Mouse (Mus musculus): ENCODE measurements around the gene Oscp1. TPM values are rescaled to one million over a fixed set of nuclear protein-coding genes. Genes with fewer than 3 reads are reported as not detected.

Oscp1 gene
- not detected for polyA plus RNA-seq (2017; shearing (Covaris generic))

DNA sequence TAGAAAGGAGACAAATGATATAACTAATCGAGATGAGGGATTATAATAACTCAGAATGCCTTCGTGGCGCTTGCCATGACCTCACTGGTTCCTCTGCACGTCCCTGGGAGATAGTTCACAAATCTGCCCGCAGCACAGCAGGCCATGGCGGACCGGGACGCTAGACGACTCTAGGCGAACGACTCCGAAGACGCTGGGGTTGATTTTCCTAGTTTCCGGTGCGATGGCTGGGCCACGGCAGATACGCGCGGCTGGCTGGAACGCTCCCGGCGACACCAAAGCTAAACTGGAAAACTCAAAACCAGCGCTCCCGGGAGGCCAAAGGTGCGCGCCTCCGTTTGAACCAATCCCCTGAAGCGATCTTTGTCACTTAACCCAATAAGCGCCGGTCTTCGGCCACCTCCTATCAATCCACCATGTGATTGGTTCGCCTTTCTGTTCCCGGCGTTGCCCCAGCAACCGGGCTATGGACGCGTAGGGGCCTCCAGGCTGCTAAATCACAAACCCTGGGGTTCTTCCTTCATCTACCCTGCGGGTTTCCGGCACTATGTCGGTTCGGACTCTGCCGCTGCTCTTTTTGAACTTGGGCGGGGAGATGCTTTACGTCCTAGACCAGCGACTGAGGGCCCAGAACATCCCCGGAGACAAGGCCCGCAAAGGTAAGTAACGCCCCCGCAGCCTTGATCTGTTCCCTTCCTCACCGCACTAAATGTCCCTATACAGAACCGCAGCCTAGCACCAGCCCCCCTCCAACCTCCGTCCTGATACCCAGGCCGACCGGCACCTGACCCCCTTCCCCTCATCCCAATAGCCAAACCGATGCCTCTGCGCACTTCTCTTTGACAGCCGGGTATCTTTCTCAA lies at the start of gene Oscp1:
Gene Oscp1, plus strand, starts transcription at position 432 of the 863 bp plus-strand sequence.

DNA sequence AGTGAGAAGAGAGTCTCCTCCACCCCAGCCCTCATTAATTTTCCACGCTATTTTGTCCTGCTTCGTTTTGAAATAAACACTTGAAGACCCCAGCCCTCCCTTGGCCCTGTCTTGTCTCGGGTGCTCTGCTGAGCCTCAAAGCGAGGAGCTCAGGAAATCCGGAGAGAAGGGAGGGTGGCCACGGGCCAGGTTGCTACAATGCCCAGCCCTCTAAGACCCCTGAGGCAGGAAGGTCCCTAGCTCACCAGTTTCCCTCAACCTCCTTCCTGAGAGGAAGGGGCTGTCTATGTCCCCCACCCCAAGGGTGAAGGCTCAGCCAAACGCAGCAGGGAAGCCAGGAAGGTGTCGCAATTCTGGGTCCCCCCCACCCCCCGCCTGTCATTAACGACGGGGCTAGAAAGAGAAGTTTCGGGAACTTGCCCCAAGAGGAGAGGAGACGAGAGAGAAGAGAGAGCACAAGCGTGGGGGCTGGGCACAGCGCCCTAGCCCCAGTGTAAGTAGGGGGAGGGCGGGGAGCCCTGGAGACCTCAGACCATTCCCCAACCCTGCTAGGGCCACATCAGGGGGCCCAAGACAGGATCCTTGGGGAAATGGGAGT lies 34.0 kb upstream of the Oscp1 start, which contains the start of gene Csf3r:
Gene Csf3r, plus strand, starts transcription at position 248 of the 598 bp plus-strand sequence.

DNA sequence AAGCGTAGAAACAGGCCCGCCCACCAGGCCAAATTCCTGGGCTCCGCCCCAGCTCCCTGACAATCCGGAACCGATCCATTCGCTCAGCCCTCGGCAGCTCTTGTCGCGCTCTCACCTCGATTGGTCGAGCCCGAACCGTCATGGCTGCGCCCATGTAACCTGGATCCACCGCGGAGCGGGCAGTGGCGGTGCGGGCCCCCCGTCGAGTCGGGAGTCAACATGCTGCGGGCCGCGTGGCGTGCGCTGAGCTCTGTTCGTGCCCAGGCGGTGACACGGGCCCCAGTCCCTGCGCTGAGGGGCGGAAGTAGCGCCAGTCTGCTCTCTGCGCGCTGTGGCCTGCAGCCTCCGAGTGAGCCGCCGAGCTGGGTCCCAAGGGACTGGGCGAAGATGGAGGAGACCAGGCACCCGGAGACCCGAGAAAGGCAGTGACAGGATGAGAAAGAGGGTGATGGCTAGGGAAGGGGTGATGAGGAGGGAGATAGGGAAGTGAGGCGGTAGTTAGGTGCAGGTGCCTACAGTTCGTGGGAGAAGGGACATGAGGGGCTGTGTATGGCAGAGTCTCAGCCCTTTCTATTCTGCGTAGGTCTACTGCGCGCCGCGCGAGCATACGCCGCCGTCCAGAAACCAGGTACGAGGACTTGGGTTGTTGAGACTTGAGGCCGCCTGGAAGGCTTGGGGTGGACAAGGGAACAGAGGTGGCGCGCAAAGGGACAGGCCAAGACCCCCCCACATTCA lies 11.3 kb upstream of the Oscp1 start, which contains the start of gene Mrps15:
Gene Mrps15, plus strand, starts transcription at position 75 of the 735 bp plus-strand sequence.

DNA sequence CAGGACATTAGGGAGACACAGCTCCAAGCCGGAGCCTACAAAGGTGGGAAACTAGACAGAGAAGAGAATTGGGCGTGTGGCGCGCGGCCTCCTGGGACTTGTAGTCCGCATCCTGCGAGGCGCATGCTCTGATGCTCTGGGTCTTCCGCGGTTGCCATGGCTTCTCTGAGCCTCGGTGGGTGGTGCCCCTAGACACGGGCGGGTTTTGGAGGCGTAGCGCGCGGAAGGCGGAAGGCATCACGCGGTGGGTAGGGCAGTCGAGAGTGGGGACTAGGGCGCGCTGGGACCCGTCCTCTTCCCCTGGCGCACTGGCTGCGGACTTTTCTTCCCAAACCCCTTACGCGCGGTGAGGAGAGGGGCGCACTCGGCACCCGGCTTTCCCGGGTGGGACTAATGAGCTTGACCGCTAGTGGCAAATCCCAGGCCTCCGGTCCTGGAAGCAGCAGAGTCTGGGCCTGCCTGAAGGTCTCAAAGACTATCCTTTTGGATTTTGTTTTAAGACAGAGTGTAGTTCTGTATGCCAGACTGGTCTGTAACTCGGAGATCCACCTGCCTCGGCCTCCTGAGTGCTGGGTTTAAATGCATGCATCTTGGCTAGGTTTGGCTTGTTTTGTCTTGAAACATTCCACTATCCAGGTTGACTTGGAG lies 38.2 kb downstream of the Oscp1 start, which contains the start of gene Lsm10:
Gene Lsm10, plus strand, starts transcription at position 160 of the 648 bp plus-strand sequence.

DNA sequence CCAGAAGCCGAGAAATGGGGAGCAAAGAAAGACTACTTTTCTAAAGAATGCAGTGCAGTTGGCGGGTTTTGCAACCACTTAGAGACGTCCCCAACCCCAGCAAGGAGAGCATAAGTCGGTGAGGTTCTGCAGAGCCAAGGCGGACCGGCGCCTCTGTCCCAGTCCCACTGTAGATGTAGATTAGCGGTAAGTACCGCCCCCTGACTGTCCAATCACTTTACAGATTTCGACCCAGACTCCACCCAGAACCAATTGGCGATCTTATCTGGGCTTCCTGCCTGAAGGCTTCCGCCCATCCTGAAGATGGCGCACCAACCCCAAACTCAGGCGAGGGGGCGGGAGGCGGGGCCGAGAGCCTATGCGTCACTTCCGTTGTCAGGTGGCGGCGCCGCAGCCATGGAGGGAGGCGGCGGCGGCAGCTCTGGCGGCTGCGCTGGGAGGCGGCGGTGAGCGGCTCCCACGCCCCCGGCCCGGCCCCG lies 45.3 kb downstream of the Oscp1 start, which contains the start of gene Stk40:
Gene Stk40, plus strand, starts transcription at position 368 of the 479 bp plus-strand sequence.

Other genes with a start within 250 kb of the Oscp1 start
- not detected for gene Csf3r, start 34.0 kb upstream of the Oscp1 start, polyA plus RNA-seq (2017; shearing (Covaris generic))
- 66.3 TPM for gene Mrps15, start 11.6 kb upstream of the Oscp1 start, polyA plus RNA-seq (2017; shearing (Covaris generic))
- gene Lsm10, start 38.1 kb downstream of the Oscp1 start, polyA plus RNA-seq (2017; shearing (Covaris generic)), result 15.1 TPM
- gene Stk40, start 45.4 kb downstream of the Oscp1 start, polyA plus RNA-seq (2017; shearing (Covaris generic)), result 62.6 TPM
- gene Eva1b, start 89.2 kb downstream of the Oscp1 start, polyA plus RNA-seq (2017; shearing (Covaris generic)), result 17.9 TPM
- 0.41 TPM for gene Sh3d21, start 104.9 kb downstream of the Oscp1 start, polyA plus RNA-seq (2017; shearing (Covaris generic))
- gene Thrap3, start 144.2 kb downstream of the Oscp1 start, polyA plus RNA-seq (2017; shearing (Covaris generic)), result 314 TPM
- 45.1 TPM for gene Map7d1, start 197.8 kb downstream of the Oscp1 start, polyA plus RNA-seq (2017; shearing (Covaris generic))
- gene Trappc3, start 203.8 kb downstream of the Oscp1 start, polyA plus RNA-seq (2017; shearing (Covaris generic)), result 56.9 TPM
- not detected for gene Col8a2, start 228.2 kb downstream of the Oscp1 start, polyA plus RNA-seq (2017; shearing (Covaris generic))